Mouse (Mus musculus): ENCODE measurements at regions not wholly inside any gene's neighbourhood (a gene's known extent, or its start where the extent isn't known, plus 50 kb on each side); places are given as distances from the start of the nearest gene placed in this dataset.

DNA sequence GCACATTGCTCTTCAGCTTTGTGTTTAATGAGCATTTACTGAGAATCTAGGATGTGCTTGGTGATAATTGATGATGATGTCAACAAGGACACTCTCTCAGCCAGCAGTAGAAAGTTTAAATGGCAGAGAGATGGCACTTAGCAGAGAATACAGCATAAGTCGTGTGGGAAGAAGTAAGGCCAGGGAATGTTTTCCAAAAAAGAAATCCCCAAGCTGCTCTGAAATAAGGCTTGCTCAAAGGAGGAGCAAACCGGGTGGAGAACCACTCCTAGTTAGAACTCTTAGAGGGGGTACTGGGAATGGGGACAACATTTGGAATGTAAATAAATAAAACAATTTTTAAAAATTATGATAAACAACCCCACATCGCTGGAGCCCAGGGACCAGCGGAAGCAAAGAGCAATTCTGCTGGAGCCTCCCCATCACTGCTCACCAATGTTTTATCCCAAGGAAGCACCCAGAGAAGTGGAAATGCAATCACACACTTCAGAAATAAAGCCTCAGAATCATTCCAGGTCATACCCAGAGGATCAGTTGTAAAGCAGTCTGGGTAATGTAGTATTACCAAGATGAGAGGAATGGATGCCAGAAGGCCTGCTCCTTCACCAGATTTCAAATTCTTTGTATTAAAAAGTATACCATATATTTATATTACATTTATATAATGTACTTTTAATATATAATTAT, 622.3 kb upstream of the Intu start:
- no peak for TF ChIP-seq CTCF (IDR thresholded peaks at IDR 0.05; ENCODE audit: low read depth, low read length)
- TF ChIP-seq POLR2A (IDR thresholded peaks at IDR 0.05; ENCODE audit: extremely low read depth, insufficient read depth, low read length): no peak

Data from liver, adult 2 months (tissue).